Mouse (Mus musculus): ENCODE data around the gene Arl6ip5.

DNA sequence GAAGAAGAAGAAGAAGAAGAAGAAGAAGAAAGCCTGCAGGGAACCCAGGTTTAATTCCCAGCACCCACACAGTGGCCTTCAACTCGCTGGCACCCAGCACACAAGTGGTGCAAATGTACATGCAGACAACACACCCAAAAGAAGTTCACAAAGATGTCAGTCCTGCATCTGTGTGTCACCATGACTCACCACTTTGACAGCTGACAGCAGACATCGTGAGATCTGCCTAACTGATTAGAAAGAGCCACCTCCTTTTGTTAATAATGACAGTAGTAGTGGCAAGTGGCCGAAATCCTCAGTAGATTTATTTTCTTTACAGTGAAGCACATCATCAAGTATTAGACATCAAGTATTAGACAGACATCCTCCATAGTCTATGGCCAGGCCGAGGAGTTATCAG, 3.4 kb upstream of the Arl6ip5 start:
- TF ChIP-seq CTCF (IDR thresholded peaks at IDR 0.05; ENCODE audit: low read depth) = no peak
- 0 out of 2 replicates have a peak, but pooled peaks have one; percentile 23 for TF ChIP-seq EP300 (IDR thresholded peaks at IDR 0.05; ENCODE audit: low read depth)
